Mouse (Mus musculus) heart, embryonic 11.5 days (tissue): ENCODE measurements at regions not wholly inside any gene's neighbourhood (a gene's known extent, or its start where the extent isn't known, plus 50 kb on each side); places are given as distances from the start of the nearest gene placed in this dataset.

Experiments used
- ATAC-seq: fragments of 200-750 bp; cut with Nextera tagmentation; replicated peaks from 2 replicates; pipeline ENCODE4 v1.8.0; 2017; ENCODE audit warnings: moderate library complexity; ENCODE audit not compliant: insufficient number of reproducible peaks, low FRiP score, low TSS enrichment
- H3K27ac ChIP-seq: fragments of 300-500 bp; sonication (generic); 2 replicates; pipeline ENCODE4 v1.5.1; 2014; ENCODE audit warnings: mild to moderate bottlenecking, low read depth, low read length
- H3K27me3 ChIP-seq: fragments of 300-500 bp; sonication (generic); 2 replicates; pipeline ENCODE4 v1.6.1; 2014; ENCODE audit warnings: mild to moderate bottlenecking, low read length, mixed read lengths; ENCODE audit not compliant: control insufficient read depth, insufficient read depth
- H3K36me3 ChIP-seq: fragments of 300-500 bp; sonication (generic); 2 replicates; pipeline ENCODE4 v1.6.1; 2014; ENCODE audit warnings: mild to moderate bottlenecking, low read length, moderate library complexity, mixed read lengths; ENCODE audit not compliant: control insufficient read depth, insufficient read depth
- H3K4me1 ChIP-seq: fragments of 300-500 bp; sonication (generic); 2 replicates; pipeline ENCODE4 v1.6.1; 2014; ENCODE audit warnings: low read length; ENCODE audit not compliant: control insufficient read depth, insufficient read depth
- H3K4me2 ChIP-seq: fragments of 300-500 bp; sonication (generic); 2 replicates; pipeline ENCODE4 v1.6.1; 2014; ENCODE audit warnings: mild to moderate bottlenecking, moderate library complexity
- H3K4me3 ChIP-seq: fragments of 300-500 bp; sonication (generic); 2 replicates; pipeline ENCODE4 v1.5.1; 2014; ENCODE audit warnings: low read depth, low read length
- H3K9ac ChIP-seq: fragments of 300-500 bp; sonication (generic); 2 replicates; pipeline ENCODE4 v1.6.1; 2014; ENCODE audit warnings: mild to moderate bottlenecking, low read depth, low read length, moderate library complexity
- H3K9me3 ChIP-seq: fragments of 300-500 bp; sonication (generic); replicated peaks from 2 replicates; pipeline ENCODE4 v1.6.1; 2016; ENCODE audit warnings: low read length; ENCODE audit not compliant: control insufficient read depth
- WGBS: fragments of 180-500 bp; shearing (Covaris S2); extraction: QIAGEN DNeasy Blood & Tissue Kit; methylation state at CpG from one replicate; pipeline ENCODE4 v1.1.7; 2014; ENCODE audit not compliant: insufficient replicate concordance; 5-methylcytosine and 5-hydroxymethylcytosine counted together

DNA sequence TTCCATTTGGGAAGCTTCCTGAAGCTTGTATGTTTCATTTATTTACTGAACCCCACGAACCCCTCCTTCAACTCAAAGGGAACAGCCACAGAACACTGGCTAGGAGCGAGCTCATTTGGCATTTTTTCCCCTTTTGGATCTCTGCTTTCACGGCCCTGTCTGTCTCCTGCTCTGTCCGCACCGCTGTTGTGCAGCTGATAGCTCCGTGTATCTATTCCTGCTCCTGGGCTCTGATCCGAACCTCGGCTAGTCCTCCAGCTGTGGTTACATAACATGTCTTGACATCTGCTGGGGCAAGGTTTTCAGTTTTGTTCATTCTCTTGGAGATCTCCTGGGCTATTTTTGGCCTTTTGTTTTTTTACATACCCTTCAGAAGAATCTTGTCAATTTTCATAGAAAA is 525.1 kb upstream of the Fam19a5 start:
- Histone ChIP-seq H3K4me2 (no peak overlapping the region), H3K27me3 (no peaks in the 10 kb centered on the region), H3K9ac (no peak overlapping the region), H3K27ac (no peak overlapping the region), H3K36me3 (no peaks in the 10 kb centered on the region), H3K4me1 (no peaks in the 10 kb centered on the region), H3K4me3 (no peak overlapping the region), H3K9me3 (no peaks in the 10 kb centered on the region)
- no peak for ATAC-seq
- 40% methylated on average over 8 of the region's 8 CpGs for WGBS

DNA sequence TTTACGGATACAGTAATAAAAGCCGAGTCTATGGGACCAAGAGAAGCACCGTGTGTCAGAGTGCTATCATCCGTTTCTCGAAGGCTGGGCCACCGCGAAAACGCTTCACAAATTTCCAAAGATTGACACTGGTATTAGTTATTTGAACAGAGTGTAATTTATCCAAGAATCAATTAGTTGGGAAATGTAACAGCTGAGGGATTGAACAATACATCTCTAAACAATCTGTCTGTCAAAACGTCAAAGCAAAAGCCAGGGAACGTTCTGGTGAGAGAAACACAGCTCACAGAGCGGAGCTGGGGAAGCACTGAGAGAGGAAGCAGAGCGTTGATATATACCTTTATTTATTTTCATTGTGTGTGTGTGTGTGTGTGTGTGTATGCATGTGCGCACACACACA is 498.1 kb upstream of the Fam19a5 start:
- H3K36me3 ChIP-seq: no peaks in the 10 kb centered on the region
- H3K4me2 ChIP-seq: no peak overlapping the region
- no peak overlapping the region for H3K27ac ChIP-seq
- ATAC-seq: no peak
- H3K27me3 ChIP-seq: no peaks in the 10 kb centered on the region
- no peaks in the 10 kb centered on the region for H3K4me1 ChIP-seq
- H3K9me3 ChIP-seq: no peaks in the 10 kb centered on the region
- no peak overlapping the region for H3K4me3 ChIP-seq
- WGBS: 79% methylated on average over 13 of the region's 13 CpGs
- no peak overlapping the region for H3K9ac ChIP-seq

DNA sequence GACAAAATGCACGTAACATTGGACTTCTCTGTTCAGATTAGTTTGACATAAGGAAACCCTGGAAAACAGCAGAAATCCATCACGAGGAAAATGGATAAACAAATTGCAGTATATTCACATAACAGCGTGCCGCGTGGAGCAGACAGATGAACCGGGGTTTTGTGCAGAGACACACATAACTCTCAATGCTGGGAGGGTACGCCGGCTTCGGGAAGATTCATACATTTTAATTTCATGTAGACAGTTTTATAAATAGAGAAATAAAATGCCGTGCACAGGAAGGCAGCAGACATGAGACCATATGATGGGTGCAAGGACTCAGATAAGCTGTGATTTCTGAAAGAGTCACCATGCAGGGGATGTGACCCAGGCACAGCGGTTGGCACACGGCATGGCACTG is 489.9 kb upstream of the Fam19a5 start:
- H3K9ac ChIP-seq: no peak overlapping the region
- no peaks in the 10 kb centered on the region for H3K36me3 ChIP-seq
- no peak for ATAC-seq
- no peaks in the 10 kb centered on the region for H3K27me3 ChIP-seq
- H3K4me1 ChIP-seq: no peaks in the 10 kb centered on the region
- H3K9me3 ChIP-seq: no peaks in the 10 kb centered on the region
- no peak overlapping the region for H3K4me2 ChIP-seq
- H3K27ac ChIP-seq: no peak overlapping the region
- H3K4me3 ChIP-seq: no peak overlapping the region
- WGBS: 89% methylated on average over 12 of the region's 12 CpGs

DNA sequence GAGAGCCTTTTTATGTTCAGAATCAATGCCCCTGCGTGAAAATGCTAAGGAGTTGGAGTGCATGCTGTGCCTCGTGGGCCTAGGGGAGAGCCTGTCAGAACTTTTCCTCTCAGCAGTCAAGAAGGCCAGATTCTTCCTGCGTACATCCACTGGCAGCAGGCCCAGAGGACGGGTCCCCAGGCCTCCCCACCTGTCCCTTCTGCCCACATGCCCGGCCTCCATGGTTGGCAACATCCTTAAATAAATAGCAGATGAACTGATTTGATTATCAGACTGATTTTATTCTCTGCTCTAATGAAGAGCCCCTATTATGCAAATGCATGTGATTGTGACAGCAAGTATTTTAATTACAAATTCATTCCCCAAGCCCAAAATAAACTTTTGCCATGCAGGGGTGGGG is 479.2 kb upstream of the Fam19a5 start:
- Histone ChIP-seq H3K9me3 (no peaks in the 10 kb centered on the region), H3K4me3 (no peak overlapping the region), H3K9ac (no peak overlapping the region), H3K27me3 (no peaks in the 10 kb centered on the region), H3K4me2 (no peak overlapping the region), H3K4me1 (no peaks in the 10 kb centered on the region), H3K36me3 (no peaks in the 10 kb centered on the region), H3K27ac (no peak overlapping the region)
- 65% methylated on average over 5 of the region's 5 CpGs for WGBS
- no peak for ATAC-seq

DNA sequence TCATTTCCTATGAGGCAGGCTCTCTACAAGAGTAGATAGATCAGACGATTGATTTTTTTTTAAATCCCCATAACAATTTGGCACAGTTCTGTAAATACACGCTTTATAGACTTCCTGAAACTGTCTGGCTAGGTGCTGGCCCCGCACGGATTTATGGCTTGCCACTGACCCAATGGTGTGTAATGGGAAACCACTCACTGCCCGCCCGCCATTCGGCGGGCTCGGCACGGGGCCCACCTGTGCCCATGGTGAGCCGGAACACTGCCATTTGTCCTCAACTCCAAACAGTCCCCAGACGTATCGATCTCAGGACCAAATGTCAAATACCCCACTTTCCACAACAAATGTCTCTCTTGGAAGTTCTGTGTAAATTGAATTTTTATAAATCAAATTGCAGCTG is 475.8 kb upstream of the Fam19a5 start:
- H3K4me2 ChIP-seq: no peak overlapping the region
- no peaks in the 10 kb centered on the region for H3K9me3 ChIP-seq
- H3K9ac ChIP-seq: no peak overlapping the region
- H3K27ac ChIP-seq: no peak overlapping the region
- H3K4me1 ChIP-seq: no peaks in the 10 kb centered on the region
- no peaks in the 10 kb centered on the region for H3K36me3 ChIP-seq
- no peak overlapping the region for H3K4me3 ChIP-seq
- ATAC-seq: no peak
- WGBS: 93% methylated on average over 13 of the region's 13 CpGs
- no peaks in the 10 kb centered on the region for H3K27me3 ChIP-seq

DNA sequence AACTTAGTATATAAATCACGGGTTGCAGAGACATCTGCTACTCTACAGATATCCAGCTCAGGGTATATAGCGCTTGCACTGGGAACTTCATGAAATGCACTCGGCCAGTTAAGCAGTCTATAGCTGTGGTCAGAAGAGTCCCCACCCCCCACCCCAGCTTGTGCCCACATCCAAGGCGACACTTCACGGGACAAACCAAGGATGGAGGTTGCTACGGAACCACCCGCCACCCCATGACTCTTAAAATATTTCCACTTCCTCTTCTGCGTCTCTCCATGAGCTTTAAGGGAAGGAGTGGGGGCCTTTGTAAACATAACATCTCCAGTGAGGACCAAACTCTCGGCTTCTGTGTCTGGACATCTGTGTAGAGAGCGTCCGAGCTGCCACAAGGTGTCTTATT is 469.5 kb upstream of the Fam19a5 start:
- peaks cover 2% of the 10 kb centered on the region; the same call in 1 of the 2 replicates for H3K27me3 ChIP-seq
- no peak for ATAC-seq
- no peak overlapping the region for H3K27ac ChIP-seq
- no peak overlapping the region for H3K4me3 ChIP-seq
- H3K4me2 ChIP-seq: no peak overlapping the region
- H3K9me3 ChIP-seq: no peaks in the 10 kb centered on the region
- no peaks in the 10 kb centered on the region for H3K4me1 ChIP-seq
- no peaks in the 10 kb centered on the region for H3K36me3 ChIP-seq
- H3K9ac ChIP-seq: no peak overlapping the region
- 68% methylated on average over 11 of the region's 11 CpGs for WGBS

DNA sequence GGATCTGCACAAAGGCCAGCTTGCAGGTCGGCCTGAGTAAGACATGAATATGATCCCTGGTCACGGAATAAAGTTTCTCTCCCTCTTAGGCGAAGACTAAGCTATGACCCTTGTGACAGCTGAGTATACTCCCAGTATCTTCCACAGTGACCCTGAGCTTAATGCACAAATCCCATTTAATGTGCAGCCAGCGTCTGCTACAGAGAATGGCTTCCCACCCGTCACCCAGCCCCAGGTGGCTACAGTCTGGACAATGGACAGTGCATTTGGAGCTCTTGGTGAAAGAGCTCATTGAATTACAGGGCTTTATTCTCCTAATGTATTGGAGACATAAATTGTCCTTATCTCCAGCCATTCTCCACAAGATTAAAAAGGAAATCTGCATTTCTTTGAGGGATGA is 454.3 kb upstream of the Fam19a5 start:
- H3K4me2 ChIP-seq: no peak overlapping the region
- H3K9ac ChIP-seq: no peak overlapping the region
- H3K27ac ChIP-seq: no peak overlapping the region
- no peak for ATAC-seq
- H3K4me3 ChIP-seq: no peak overlapping the region
- WGBS: 78% methylated on average over 5 of the region's 5 CpGs
- H3K27me3 ChIP-seq: no peaks in the 10 kb centered on the region
- no peaks in the 10 kb centered on the region for H3K4me1 ChIP-seq
- no peaks in the 10 kb centered on the region for H3K36me3 ChIP-seq
- H3K9me3 ChIP-seq: no peaks in the 10 kb centered on the region

DNA sequence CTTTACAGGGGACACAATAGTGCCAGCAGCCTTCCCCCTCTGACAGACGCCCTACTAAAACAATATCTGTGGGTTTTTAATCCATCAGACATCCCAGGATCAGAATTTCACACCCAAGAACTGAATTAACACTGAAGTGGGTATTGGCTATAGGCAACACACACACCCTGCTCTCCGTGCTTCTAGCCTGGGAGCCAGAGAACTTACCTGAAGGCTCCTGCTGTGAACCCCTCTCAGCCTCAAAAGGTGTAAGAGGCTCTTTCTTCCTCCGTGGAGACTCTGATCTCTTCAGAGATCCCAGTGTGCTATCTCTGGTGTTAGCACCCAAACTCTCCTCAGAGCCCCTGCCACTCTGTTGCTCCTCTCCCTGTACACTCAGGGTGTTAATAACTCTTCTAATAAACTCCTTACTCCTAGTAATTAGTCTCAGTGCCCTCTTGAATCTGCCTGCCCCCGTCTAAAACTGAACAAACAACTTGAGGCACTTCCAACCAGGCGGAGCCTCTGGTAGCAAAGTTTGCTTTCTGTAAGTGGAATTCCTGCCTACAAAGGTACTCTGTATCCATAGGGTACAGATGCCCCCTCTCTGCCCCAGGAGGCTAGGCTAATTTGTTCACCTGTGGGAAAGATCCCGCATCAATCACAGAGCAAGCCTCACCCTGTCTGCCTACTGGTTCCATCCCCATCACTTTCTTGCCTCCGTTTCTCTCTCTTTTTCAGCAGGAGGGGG is 452.9 kb upstream of the Fam19a5 start:
- Histone ChIP-seq H3K27ac (no peak overlapping the region), H3K4me3 (no peak overlapping the region), H3K9ac (no peak overlapping the region), H3K36me3 (no peaks in the 10 kb centered on the region), H3K27me3 (no peaks in the 10 kb centered on the region), H3K4me1 (no peaks in the 10 kb centered on the region), H3K9me3 (no peaks in the 10 kb centered on the region), H3K4me2 (no peak overlapping the region)
- WGBS: 40% methylated on average over 7 of the region's 7 CpGs
- no peak for ATAC-seq

DNA sequence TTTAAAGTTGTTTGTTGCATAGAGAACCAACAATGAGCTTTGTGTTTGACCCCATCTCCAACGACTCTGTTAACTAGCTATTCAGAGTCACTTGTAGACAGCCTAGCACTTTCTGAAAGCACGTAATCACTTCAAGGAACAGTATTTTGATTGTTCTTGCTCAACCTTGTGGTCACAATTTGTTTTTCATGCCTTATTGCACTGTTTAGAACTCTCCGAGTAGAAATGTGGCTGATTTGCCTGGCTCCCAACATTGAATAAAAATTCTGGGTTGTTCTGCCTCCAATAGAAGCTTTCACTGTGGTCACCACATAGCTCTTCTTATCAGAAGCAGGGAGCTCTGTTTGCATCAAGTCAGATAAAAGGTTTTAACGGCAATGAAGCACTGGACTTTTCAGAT is 446.9 kb upstream of the Fam19a5 start:
- H3K27ac ChIP-seq: no peak overlapping the region
- H3K4me1 ChIP-seq: no peaks in the 10 kb centered on the region
- no peak overlapping the region for H3K9ac ChIP-seq
- H3K9me3 ChIP-seq: no peaks in the 10 kb centered on the region
- 75% methylated on average over 4 of the region's 4 CpGs for WGBS
- H3K36me3 ChIP-seq: no peaks in the 10 kb centered on the region
- H3K4me3 ChIP-seq: no peak overlapping the region
- H3K27me3 ChIP-seq: no peaks in the 10 kb centered on the region
- no peak for ATAC-seq
- no peak overlapping the region for H3K4me2 ChIP-seq
